Mouse (Mus musculus): ENCODE data around the gene Nes.

The Nes gene

DNA sequence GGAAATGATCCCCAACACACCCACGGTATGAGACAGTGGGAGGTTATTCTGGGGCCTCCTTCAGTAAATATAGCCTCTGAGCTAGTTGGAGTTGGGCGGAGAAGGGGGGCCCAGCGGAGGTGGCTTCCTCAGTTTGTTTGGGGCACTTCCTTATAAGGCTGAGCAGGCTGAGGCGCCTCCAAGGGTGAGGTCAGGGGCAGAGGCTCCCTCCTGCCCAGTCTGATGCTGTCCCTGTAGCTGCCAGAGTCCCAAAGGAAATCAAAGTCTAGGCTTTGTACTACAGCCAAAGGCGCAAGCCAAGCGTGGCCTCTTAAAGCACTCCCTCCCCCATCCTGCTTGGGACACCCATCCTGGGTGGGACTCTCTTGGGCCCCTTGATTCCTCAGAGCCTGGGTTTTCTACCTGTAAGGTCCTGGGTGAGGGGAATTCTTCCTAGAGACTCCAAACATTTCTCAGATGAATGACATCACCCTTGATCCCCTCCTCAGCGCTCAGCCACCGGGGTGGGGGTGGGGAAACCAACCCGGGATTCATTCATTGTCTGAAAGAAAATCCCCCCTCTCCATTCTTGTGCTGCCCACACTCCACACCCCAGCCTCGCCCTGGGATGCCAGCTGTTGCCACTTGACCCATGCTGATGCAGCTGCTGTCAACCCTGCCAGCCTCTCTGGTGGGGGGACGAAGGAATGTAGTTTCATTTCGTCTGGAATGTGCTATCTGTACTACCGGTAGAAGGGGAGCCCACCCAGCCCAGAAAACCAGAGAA is 12.1 kb downstream of the Nes start:
- DNase-seq (ENCODE audit: low read depth, low spot score) = no peak

DNA sequence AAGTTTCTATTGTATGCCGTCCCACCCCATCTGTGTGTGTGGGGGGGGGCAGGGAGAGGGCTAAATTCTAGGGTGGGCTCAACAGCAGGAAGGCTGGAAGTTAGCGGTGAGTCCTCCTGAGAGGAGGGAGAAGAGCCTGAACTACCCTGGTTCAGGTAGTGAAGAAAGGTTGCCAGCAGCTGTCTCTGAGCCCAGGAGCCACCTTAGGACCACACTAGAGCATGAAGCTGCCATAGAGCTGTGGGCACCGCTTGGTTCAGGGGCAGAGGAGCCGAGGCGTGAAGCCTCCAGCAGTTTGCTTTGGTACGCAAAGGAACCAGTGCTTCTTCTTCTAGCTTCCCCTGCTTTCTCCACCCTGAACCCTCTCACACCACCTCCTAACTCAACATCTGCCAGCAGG is 12.7 kb downstream of the Nes start:
- DNase-seq (ENCODE audit: low read depth, low spot score) = no peak

DNA sequence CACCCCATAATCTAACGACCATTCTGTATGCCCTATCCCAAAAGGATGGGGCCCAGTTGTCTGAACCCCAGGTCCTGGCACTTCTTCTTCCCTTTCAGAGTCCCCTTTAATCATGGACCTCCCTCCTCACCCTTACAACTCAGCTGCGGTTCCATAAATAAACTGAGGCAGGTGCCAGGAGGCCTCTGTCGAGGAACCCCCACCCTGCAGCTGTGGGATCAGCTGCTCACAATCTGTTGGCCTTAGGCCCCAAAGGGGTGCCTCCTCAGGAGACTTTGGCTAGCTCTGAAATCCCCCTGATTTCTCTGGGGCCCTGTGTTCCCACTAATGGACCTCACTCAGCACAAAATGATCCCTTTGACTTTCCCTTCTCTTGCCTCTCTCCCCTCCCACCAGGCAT is 13.2 kb downstream of the Nes start:
- DNase-seq (ENCODE audit: low read depth, low spot score) = no peak

DNA sequence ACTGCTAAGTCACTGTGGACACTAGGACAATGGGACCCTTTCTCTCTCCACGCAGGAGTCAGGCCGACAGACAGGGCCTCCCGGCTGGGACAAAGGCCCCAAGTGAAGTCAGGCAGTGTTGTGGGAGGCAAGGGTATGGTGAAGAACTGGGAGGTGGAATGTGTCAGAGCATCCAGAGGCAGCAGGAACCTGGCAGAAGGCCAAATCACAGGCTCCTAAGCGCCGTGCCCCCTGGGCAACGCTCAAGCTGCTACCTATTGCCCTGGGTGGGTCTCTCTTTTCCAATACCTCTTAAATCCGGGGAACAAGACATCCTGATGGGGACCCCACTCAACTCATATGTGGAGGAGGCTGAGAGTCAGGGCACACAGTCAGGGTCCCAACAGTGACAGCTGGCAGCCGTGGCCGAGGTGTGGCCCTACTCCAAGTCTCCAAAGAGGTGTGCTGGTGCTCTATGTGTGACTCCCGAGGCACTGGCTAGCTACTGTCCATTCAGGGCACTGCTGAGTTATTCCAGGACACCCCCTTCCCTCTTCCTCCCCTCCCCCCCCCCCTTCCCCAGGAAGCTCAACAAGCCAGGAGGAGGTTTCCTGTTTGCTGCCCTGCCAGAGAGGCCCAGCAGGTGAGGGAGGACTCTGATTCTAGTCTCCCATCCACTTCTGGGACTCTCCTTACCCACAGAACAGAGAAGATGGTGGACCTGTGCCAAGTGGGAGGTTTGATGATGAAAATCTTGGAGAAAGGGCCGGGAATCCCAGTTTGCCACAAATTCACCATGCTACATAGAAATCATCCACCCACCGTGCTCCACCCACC is 14.8 kb downstream of the Nes start:
- DNase-seq (ENCODE audit: low read depth, low spot score) = no peak

DNA sequence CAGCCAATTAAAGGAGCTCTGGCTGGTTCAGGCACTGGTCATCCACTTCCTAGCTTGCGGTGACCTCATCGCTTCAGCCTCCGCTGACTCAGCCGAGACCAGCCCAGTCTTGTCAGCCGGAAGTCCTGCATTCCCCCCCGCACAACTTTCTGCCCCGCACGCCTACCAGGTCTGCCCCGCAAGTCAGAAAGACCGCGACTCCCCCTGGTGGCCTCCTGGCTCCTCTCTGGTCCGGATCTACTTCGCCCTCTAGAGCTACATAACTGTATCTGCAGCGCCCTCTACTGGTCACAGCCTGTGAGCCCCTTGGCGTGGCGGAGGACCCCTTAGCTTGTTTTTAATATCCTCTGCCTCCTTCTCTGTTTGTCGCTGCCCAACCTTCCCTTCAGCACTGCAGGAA is 16.0 kb downstream of the Nes start:
- peak; percentile 78 for DNase-seq (ENCODE audit: low read depth, low spot score)

DNA sequence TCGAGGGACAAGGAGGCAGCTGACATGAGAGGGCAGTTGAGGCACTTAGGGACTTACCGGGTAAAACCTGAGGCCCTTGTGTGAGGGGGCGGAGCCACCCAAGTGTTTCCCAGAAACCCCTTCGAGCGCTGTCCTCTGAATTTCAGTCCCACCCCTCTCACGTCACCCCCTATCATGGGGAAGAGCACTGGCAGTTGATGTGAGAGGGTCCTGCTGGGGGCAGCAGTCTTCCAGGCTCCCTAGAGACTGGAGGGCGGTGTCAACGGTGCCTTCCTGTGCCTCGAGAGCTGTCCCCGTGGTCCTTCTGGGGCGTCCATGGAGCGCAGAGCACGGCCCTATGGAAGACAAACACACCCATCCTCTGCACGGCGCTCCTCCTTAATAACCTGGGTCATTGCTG is 16.8 kb downstream of the Nes start:
- DNase-seq (ENCODE audit: low read depth, low spot score) = peak; percentile 84

DNA sequence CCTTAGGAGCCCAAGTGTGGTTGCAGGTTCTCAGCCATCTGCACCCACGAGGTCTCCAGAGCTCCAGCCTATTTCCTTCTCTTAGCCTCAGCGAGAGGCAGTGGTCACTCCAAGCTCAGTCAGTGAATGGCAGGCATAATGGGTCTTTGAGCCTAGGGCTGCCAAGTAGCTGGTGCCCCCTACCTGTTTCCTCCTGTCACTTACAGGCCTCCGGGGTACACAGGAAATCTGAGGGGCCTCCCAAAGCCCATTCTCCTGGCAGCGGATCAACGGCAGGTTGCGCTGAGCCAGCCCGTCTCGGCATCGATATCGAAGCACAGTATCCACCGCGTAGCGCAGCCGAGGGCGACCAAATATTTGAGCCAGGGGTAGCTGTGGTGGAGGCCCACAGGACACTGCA is 17.2 kb downstream of the Nes start:
- no peak for DNase-seq (ENCODE audit: low read depth, low spot score)

DNA sequence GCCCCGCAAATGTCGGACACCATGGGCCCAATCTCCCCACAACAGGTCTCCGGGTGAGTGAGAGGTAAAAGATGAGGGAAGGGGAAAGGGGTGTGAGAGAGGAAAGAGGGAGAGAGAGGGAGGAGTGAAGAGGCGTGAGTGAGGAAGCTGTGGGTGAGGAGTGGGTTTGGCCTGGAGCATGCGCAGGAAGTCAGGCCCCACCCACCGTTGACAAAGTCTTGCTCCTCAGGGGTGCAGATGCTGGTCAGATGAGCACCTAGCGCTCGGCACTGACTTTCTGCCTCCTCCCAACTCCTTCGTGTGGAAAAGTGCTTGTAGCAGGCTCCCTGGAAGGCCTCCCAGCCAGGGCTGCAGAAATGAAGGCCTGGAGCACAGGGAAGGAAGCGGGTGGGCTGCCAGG is 19.1 kb downstream of the Nes start:
- no peak for DNase-seq (ENCODE audit: low read depth, low spot score)

DNA sequence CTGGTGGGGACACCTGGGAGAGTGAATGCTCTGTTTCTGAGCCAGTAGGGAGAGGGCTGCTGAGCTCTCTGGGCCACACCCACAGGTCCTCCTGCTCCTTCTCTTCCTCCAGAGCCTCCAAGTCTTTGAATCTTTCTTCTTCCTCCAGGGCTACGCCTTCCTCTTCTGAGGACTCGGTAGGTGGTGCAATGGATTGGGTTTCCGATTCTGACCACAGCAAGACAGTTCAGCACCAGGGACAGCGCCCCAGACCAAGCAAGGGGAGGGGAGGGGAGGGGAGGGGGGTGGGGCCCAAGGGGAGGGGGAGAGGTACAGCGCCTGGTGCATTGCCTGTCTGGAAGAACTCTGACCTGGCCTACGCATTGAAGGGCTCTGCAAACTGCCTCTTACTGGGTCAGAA is 22.6 kb downstream of the Nes start:
- no peak for DNase-seq (ENCODE audit: low read depth, low spot score)

DNA sequence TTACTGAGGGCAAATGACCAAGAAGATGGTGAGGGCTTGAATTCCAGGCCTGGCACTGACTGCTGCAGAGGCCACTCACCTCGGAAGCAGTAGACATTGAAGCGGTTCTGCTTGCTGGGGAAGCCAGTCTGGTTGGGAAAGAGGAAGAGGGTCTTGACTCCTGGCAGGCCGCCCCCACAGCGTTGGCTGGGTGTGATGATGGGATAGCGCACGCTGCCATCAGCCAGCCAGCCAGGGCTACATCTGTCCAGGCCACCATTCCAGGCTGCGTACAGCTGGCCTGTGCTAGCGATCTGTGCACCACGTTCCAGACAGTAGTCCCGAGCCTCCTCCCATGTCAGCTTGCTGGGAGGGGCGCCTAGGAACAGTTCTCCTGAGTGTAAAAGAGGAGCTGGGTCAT is 24.5 kb downstream of the Nes start:
- no peak for DNase-seq (ENCODE audit: low read depth, low spot score)

DNA sequence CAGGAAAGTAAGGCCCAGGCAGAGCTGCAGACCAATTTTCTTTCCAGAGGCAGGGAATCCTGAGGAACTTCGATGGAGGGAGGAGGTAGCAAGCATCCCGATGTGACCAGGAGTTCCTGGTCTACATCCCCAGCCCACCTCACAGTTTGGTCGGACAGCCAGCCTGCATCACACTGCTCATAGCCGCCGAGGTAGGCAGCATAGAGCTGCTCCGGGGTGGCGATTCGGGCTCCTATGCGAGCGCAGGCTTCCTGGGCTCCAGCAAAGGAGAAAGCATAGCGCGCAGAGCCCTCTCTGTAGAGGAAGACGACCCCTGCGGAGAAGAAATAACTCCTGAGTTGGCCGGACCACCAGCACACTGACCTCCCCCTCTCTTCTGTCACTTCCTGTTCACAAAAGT is 25.5 kb downstream of the Nes start:
- no peak for DNase-seq (ENCODE audit: low read depth, low spot score)

DNA sequence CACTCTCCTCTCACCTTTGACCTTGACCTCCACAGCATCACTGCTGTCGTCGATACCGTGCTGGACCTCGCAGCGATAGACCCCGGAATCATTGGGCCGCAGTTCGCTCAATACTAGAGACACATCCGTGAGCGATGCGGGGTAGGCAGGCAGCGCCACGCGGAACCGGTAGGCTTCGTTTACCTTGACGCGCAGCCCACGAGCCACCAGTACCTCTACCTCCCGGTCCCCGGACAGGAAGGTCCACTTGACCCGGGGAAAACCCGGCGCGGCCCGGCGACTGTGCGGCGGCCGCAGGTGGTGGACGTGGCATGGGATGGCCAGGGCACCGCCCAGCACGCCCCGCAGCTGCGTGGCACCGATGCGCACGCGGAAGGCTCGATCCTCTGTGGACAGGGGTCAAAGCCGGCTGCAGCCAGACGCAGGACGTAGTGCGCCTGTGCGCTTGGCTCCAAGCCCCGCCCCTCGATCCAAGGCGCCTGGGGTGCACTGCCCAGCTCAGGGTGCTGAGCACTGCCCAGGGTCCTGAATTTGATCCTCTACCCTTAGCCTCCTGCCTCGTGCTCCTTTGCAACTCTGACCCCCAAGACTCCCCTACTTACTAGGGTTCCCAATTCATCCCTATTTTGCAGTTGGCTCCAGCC is 26.2 kb downstream of the Nes start:
- no peak for DNase-seq (ENCODE audit: low read depth, low spot score)

DNA sequence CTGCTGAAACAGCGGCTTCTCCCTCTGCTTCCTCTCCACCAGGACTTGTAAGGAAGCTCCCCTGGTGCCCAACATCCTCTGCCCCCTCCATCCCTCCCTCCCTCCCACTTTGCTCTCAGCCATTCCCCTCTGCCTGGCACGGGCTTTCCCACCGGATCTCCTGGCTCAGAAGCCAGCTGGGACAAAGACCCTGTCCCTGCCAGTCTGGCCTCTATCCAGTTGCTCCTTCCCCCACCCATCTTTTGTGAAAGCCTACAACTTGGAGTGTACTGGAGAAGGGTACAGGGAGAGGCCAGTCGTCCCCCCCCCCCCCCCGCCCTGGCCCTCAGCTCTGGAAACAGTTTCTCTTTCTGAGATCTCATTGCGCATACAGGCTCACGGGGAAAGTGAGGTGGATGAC is 27.9 kb downstream of the Nes start:
- DNase-seq (ENCODE audit: low read depth, low spot score) = peak; percentile 59

DNA sequence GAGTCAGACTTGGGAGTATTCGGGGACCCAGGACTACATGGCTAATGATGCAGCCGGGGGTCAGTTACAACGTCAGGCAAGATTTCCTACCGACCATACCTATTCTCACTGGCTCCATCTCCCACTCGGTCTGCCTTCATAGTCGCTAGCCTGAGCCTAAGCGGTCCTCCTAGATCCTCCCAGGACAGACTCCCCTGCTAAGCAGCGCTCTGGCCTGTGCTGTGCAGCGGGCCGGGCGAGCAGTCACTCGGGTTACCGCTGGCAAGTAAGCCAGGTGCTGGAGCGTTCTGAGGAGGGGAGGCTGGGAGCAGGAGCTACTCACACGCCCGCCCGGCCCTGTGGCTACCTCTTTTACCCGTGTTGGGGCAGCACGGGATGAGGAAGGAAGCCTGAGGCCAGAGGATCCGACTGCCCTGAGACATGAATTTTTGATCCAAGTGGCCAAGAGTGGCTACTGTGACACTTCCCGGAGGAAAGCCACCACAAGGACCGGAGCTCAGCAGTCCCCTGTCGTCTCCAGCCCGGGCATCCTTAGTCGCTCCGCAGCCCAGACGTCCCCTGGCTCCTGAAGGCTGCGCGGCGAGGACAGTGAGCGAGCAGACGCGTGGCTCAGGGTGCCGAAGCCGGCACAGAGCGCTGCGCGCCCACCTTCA is 28.5 kb downstream of the Nes start:
- no peak for DNase-seq (ENCODE audit: low read depth, low spot score)

DNA sequence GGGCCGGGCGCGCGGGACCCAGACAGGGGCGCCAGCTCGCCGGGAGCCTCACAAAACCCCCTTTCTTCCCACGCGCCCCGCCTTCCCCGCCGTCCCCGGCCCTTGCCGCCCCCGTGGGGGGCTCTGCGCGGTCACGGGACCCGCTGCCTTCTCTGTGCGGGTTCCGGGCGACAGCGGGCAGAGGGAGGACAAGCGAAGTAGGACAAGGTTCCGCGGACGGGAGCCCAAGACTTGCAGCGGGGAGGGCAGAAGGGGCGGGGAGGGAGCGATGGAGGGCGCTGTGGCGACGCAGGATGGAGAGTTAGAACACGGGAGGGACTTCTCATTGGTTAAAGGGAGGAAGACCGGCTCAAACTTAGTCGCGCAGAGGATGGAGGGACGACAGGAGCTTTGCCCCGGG is 29.3 kb downstream of the Nes start, which contains the start of gene Bcan:
Gene Bcan, minus strand, starts transcription at position 50 of the 400 bp plus-strand sequence.
- DNase-seq (ENCODE audit: low read depth, low spot score) = no peak

DNA sequence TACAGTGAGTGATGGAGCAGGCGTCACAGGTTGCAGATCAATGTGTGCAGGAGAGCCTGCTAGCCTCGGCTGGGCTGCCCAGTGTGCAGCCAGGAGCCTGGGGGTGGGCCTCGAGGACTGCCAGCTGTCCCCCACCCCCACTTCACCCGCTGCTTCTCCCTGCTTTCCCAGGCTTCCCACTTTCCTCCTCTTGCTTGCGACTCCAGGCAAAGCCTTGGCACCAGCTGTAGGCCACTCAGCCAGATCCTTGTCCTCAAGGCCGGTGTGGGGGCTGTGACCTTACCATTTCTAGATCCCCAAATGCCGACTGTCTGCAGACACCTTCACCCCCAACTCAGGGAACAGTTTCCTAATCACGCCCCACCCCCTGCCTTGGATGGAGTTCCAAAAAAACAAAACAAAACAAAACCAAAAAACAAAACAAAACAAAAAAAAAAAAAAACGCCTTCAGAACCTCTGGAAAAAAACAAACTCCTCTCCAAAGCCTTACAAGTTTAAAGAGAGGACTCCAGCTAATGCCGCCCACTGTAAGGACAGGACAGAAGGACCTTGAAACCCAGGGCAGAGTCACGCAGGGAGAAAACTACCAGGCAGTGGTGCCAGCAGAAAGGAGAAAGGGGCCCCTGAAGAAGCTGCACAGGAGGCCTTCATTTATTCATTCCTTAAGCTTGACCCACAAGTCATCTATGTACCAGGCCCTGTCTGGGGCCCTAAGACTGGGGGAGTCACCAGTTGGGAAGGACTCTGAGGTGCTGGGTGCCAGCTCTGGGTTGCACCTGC is 30.1 kb downstream of the Nes start:
- DNase-seq (ENCODE audit: low read depth, low spot score) = no peak

DNA sequence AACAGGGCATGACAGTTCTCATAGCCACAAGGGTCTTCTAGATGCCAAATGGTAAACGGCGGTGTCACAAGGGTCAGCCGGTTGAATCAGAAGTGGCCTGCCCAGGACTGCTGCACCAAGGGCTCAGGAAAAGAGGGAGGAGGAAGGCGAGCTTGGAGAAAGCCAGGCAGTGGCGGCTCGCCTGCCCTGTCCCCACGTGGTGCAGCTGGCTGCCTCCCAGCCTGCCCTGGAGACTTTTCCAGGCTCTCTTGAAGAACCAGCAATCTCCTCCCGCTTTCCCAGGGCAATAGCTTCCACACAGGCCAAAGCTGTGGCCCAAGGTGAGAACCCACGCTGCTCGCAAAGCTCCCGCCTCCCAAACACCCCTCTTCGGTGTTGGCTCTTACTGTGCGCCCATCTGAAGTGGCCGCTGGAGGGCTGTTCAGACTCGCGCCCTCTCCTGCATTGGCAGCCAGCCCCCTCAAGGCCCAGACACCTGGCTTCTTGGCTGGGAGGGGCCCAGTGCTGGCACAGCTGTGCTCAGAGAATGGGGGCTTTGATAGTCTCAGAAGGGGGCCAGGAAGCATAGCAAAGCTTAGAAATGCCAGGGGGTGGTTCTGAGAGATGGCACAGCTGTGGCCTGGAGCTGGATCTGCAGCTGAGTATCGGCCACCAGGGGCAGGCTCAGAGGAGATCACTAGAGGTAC is 31.6 kb downstream of the Nes start:
- no peak for DNase-seq (ENCODE audit: low read depth, low spot score)

DNA sequence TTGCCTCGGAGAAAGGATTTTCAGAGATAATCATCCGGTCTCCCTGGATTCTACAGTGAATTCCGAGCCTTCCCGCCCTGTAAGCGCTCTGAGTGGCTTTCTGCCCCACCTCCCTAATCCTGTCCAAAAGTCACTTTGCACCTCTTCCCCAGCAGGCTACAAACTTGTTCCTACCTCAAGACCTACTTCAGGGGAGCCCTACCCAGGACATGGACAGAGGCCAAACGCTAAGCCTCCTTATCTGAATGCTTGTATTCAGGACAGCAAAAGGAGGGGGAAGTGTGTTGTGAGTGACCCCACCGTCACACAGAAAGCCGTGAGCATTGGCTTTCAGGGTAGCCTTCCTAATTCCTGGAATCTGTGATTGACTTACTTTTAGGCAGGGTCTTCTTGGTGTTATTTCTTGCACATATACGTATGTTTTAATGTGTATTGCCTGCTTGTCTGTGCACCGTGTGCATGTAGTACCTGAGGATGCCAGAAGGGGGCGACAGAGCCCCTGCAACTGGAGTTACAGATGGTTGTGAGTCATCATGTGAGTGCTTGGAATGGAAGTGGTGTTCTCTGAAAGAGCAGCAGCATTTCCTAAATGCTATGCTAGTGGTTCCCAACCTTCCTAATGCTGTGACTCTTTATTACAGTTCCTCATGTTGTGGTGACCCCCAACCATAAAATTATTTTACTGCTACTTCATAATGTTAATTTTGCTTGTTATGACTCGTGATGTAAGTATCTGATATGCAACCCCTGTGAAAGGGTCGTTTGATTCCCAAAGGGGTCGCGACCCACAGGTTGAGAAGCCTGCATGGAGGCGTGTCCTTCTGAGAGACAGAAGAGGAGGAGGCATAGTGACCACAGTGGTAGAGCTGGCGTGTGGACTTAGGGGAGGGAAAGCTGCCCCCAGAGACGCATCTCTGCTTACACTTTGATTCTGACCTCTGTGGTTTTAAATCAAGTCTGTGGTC is 35.2 kb downstream of the Nes start:
- no peak for DNase-seq (ENCODE audit: low read depth, low spot score)

DNA sequence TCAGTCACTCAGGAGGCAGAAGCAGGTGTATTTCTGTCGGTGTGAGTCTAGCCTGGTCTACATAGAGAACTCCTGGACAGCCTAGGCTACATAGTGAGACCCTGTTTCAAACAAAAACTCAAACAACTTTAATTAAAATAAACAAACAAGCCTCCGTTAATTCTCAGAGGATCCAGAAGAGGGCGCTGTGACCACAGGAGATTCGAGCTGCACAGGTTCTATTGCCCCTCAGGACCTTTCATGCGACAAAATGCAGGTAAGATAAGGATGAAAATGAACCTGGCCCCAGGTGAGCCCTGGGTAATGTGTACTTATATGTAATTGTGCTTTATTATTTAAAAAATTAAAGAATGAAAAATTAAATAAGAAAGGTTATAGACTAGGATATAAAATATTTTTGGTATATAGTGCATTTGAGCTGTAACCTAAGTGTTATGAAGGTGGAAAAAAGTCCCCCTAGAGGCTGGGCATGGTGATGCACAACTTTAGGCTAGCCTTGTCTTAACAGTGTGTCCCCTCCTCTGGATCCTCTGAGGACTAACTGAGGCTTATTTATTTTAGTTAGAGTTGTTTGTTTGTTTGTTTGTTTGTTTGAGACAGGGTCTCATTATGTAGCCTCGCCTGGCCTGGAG is 39.9 kb downstream of the Nes start:
- DNase-seq (ENCODE audit: low read depth, low spot score) = no peak
